Mouse (Mus musculus): ENCODE results near the gene Aqp5. TPM values are rescaled to one million over a fixed set of nuclear protein-coding genes. Genes with fewer than 3 reads are reported as not detected.

Aqp5 gene
- polyA plus RNA-seq, 1 experiment from 2014 or later = 0.15 TPM

- no peaks in the 10 kb centered on the region for H3K4me1 ChIP-seq (ENCODE audit: control insufficient read depth, insufficient read depth, low read length)
- no peak overlapping the region for H3K4me3 ChIP-seq (ENCODE audit: low read depth, low read length)
- 76% methylated on average over 6 of the region's 6 CpGs for WGBS
- no peaks in the 10 kb centered on the region for H3K9me3 ChIP-seq (replicated peaks; ENCODE audit: control insufficient read depth, low read length)
- no peaks in the 10 kb centered on the region for H3K27me3 ChIP-seq (replicated peaks; ENCODE audit: control insufficient read depth, insufficient read depth, low read length)
- no peak for ATAC-seq
- H3K4me2 ChIP-seq (ENCODE audit: low read length) = no peak overlapping the region
- no peak overlapping the region for H3K9ac ChIP-seq (ENCODE audit: low read length)
- no peaks in the 10 kb centered on the region for H3K36me3 ChIP-seq (ENCODE audit: control insufficient read depth, insufficient read depth, low read length)
- DNase-seq (ENCODE audit: low spot score) = no peak
- no peak overlapping the region for H3K27ac ChIP-seq (ENCODE audit: low read depth, low read length)
Measured at GRCm38 (mm10) chr15:99568682-99569081, 21.9 kb upstream of the Aqp5 start.

- Histone ChIP-seq H3K27ac (ENCODE audit: low read depth, low read length) (no peak overlapping the region), H3K27me3 (replicated peaks; ENCODE audit: control insufficient read depth, insufficient read depth, low read length) (no peaks in the 10 kb centered on the region), H3K4me3 (ENCODE audit: low read depth, low read length) (no peak overlapping the region), H3K36me3 (ENCODE audit: control insufficient read depth, insufficient read depth, low read length) (no peaks in the 10 kb centered on the region), H3K9ac (ENCODE audit: low read length) (no peak overlapping the region), H3K4me2 (ENCODE audit: low read length) (no peak overlapping the region), H3K9me3 (replicated peaks; ENCODE audit: control insufficient read depth, low read length) (no peaks in the 10 kb centered on the region), H3K4me1 (ENCODE audit: control insufficient read depth, insufficient read depth, low read length) (no peaks in the 10 kb centered on the region)
- DNase-seq (ENCODE audit: low spot score) (no peak), ATAC-seq (no peak)
- WGBS = 85% methylated on average over 10 of the region's 10 CpGs
Measured at GRCm38 (mm10) chr15:99569123-99569522, 21.5 kb upstream of the Aqp5 start.

GRCm38 (mm10) chr15:99578802-99579485 lies 11.6 kb upstream of the Aqp5 start, which contains the start of gene Aqp2:
TSS of gene Aqp2 (plus strand) at chr15:99579055.
- no peaks in the 10 kb centered on the region for H3K36me3 ChIP-seq (ENCODE audit: control insufficient read depth, insufficient read depth, low read length)
- no peak within 1 kb of the TSS for H3K4me3 ChIP-seq (ENCODE audit: low read depth, low read length)
- ATAC-seq = no peak
- H3K27me3 ChIP-seq (replicated peaks; ENCODE audit: control insufficient read depth, insufficient read depth, low read length) = peaks cover 13% of the 10 kb centered on the region
- no peak within 1 kb of the TSS for H3K9ac ChIP-seq (ENCODE audit: low read length)
- H3K9me3 ChIP-seq (replicated peaks; ENCODE audit: control insufficient read depth, low read length) = no peaks in the 10 kb centered on the region
- no peak within 1 kb of the TSS for H3K4me2 ChIP-seq (ENCODE audit: low read length)
- DNase-seq (ENCODE audit: low spot score) = no peak
- H3K27ac ChIP-seq (ENCODE audit: low read depth, low read length) = no peak within 1 kb of the TSS
- peaks cover 5% of the 10 kb centered on the region for H3K4me1 ChIP-seq (ENCODE audit: control insufficient read depth, insufficient read depth, low read length)
- WGBS = 87% methylated on average over 26 of the region's 26 CpGs

GRCm38 (mm10) chr15:99583463-99584344 lies 6.9 kb upstream of the Aqp5 start:
- H3K27me3 ChIP-seq (replicated peaks; ENCODE audit: control insufficient read depth, insufficient read depth, low read length) = peaks cover 56% of the 10 kb centered on the region
- peak; percentile 63; the same call in 1 of the 2 replicates for ATAC-seq
- peaks cover 16% of the 10 kb centered on the region for H3K4me1 ChIP-seq (ENCODE audit: control insufficient read depth, insufficient read depth, low read length)
- H3K36me3 ChIP-seq (ENCODE audit: control insufficient read depth, insufficient read depth, low read length) = no peaks in the 10 kb centered on the region
- H3K4me2 ChIP-seq (ENCODE audit: low read length) = peak overlapping the region; percentile 54
- no peak overlapping the region for H3K27ac ChIP-seq (ENCODE audit: low read depth, low read length)
- 2% methylated on average over 41 of the region's 54 CpGs for WGBS
- peak; percentile 47 for DNase-seq (ENCODE audit: low spot score)
- no peaks in the 10 kb centered on the region for H3K9me3 ChIP-seq (replicated peaks; ENCODE audit: control insufficient read depth, low read length)
- peak overlapping the region; percentile 40 for H3K9ac ChIP-seq (ENCODE audit: low read length)
- peak overlapping the region; percentile 24 for H3K4me3 ChIP-seq (ENCODE audit: low read depth, low read length)

- Histone ChIP-seq H3K4me3 (ENCODE audit: low read depth, low read length) (peak overlapping the region; percentile 24; the same call in 1 of the 2 replicates), H3K27ac (ENCODE audit: low read depth, low read length) (no peak overlapping the region), H3K9me3 (replicated peaks; ENCODE audit: control insufficient read depth, low read length) (no peaks in the 10 kb centered on the region), H3K4me1 (ENCODE audit: control insufficient read depth, insufficient read depth, low read length) (peaks cover 16% of the 10 kb centered on the region), H3K9ac (ENCODE audit: low read length) (no peak overlapping the region), H3K36me3 (ENCODE audit: control insufficient read depth, insufficient read depth, low read length) (no peaks in the 10 kb centered on the region), H3K27me3 (replicated peaks; ENCODE audit: control insufficient read depth, insufficient read depth, low read length) (peaks cover 65% of the 10 kb centered on the region), H3K4me2 (ENCODE audit: low read length) (peak overlapping the region; percentile 54)
- no peak; the same call in 1 of the 2 replicates for ATAC-seq
- no peak for DNase-seq (ENCODE audit: low spot score)
- WGBS = 1% methylated on average over 24 of the region's 24 CpGs
Measured at GRCm38 (mm10) chr15:99584407-99585202, 6.0 kb upstream of the Aqp5 start.

GRCm38 (mm10) chr15:99585741-99586140 lies 4.8 kb upstream of the Aqp5 start:
- Histone ChIP-seq H3K27ac (ENCODE audit: low read depth, low read length) (no peak overlapping the region), H3K9ac (ENCODE audit: low read length) (no peak overlapping the region), H3K27me3 (replicated peaks; ENCODE audit: control insufficient read depth, insufficient read depth, low read length) (peaks cover 76% of the 10 kb centered on the region), H3K4me2 (ENCODE audit: low read length) (no peak overlapping the region), H3K4me3 (ENCODE audit: low read depth, low read length) (no peak overlapping the region), H3K36me3 (ENCODE audit: control insufficient read depth, insufficient read depth, low read length) (no peaks in the 10 kb centered on the region), H3K4me1 (ENCODE audit: control insufficient read depth, insufficient read depth, low read length) (peaks cover 19% of the 10 kb centered on the region), H3K9me3 (replicated peaks; ENCODE audit: control insufficient read depth, low read length) (no peaks in the 10 kb centered on the region)
- DNase-seq (ENCODE audit: low spot score) = no peak
- WGBS = 77% methylated on average over 6 of the region's 6 CpGs
- no peak for ATAC-seq

- Histone ChIP-seq H3K27me3 (replicated peaks; ENCODE audit: control insufficient read depth, insufficient read depth, low read length) (peaks cover 84% of the 10 kb centered on the region), H3K9me3 (replicated peaks; ENCODE audit: control insufficient read depth, low read length) (no peaks in the 10 kb centered on the region), H3K27ac (ENCODE audit: low read depth, low read length) (no peak overlapping the region), H3K36me3 (ENCODE audit: control insufficient read depth, insufficient read depth, low read length) (no peaks in the 10 kb centered on the region), H3K4me3 (ENCODE audit: low read depth, low read length) (no peak overlapping the region), H3K9ac (ENCODE audit: low read length) (no peak overlapping the region), H3K4me2 (ENCODE audit: low read length) (no peak overlapping the region), H3K4me1 (ENCODE audit: control insufficient read depth, insufficient read depth, low read length) (peaks cover 19% of the 10 kb centered on the region)
- ATAC-seq (no peak), DNase-seq (ENCODE audit: low spot score) (no peak)
- WGBS = 92% methylated on average over 3 of the region's 3 CpGs
Measured at GRCm38 (mm10) chr15:99586525-99586924, 4.1 kb upstream of the Aqp5 start.

- H3K4me3 ChIP-seq (ENCODE audit: low read depth, low read length) = no peak overlapping the region
- no peaks in the 10 kb centered on the region for H3K9me3 ChIP-seq (replicated peaks; ENCODE audit: control insufficient read depth, low read length)
- H3K4me2 ChIP-seq (ENCODE audit: low read length) = no peak overlapping the region
- H3K9ac ChIP-seq (ENCODE audit: low read length) = no peak overlapping the region
- H3K27ac ChIP-seq (ENCODE audit: low read depth, low read length) = no peak overlapping the region
- no peaks in the 10 kb centered on the region for H3K36me3 ChIP-seq (ENCODE audit: control insufficient read depth, insufficient read depth, low read length)
- ATAC-seq = no peak
- DNase-seq (ENCODE audit: low spot score) = no peak
- peaks cover 94% of the 10 kb centered on the region for H3K27me3 ChIP-seq (replicated peaks; ENCODE audit: control insufficient read depth, insufficient read depth, low read length)
- WGBS = 3% methylated on average over 9 of the region's 9 CpGs
- peaks cover 12% of the 10 kb centered on the region for H3K4me1 ChIP-seq (ENCODE audit: control insufficient read depth, insufficient read depth, low read length)
Measured at GRCm38 (mm10) chr15:99589237-99589636, 1.3 kb upstream of the Aqp5 start.
